Mouse (Mus musculus) limb, embryonic 12.5 days (tissue): ENCODE results near the gene Bricd5. TPM values are rescaled to one million over a fixed set of nuclear protein-coding genes. Genes with fewer than 3 reads are reported as not detected.

Experiments used
- ATAC-seq: fragments of 200-750 bp; cut with Nextera tagmentation; 2 replicates; pipeline ENCODE4 v1.8.0; 2017; ENCODE audit warnings: low read depth, moderate TSS enrichment; ENCODE audit not compliant: insufficient number of reproducible peaks, insufficient read depth, low FRiP score, low TSS enrichment
- H3K27ac ChIP-seq: fragments of 300-500 bp; sonication (generic); 2 replicates; pipeline ENCODE4 v1.5.1; 2016; ENCODE audit warnings: mild to moderate bottlenecking, moderate library complexity
- H3K27me3 ChIP-seq: fragments of 300-500 bp; sonication (generic); 2 replicates; pipeline ENCODE4 v1.6.1; 2016; ENCODE audit warnings: mild to moderate bottlenecking, moderate library complexity
- H3K36me3 ChIP-seq: fragments of 300-500 bp; sonication (generic); 2 replicates; pipeline ENCODE4 v1.6.1; 2016; ENCODE audit warnings: mild to moderate bottlenecking, moderate library complexity
- H3K4me1 ChIP-seq: fragments of 300-500 bp; sonication (generic); replicated peaks from 2 replicates; pipeline ENCODE4 v1.6.1; 2016
- H3K4me2 ChIP-seq: fragments of 300-500 bp; sonication (generic); 2 replicates; pipeline ENCODE4 v1.6.1; 2016; ENCODE audit warnings: mild to moderate bottlenecking, moderate library complexity
- H3K4me3 ChIP-seq: fragments of 300-500 bp; sonication (generic); replicated peaks from 2 replicates; pipeline ENCODE4 v1.5.1; 2016; ENCODE audit warnings: mild to moderate bottlenecking
- H3K9ac ChIP-seq: fragments of 300-500 bp; sonication (generic); replicated peaks from 2 replicates; pipeline ENCODE4 v1.6.1; 2016; ENCODE audit warnings: mild to moderate bottlenecking, moderate library complexity
- H3K9me3 ChIP-seq: fragments of 300-500 bp; sonication (generic); 2 replicates; pipeline ENCODE4 v1.6.1; 2016; ENCODE audit warnings: mild to moderate bottlenecking, moderate library complexity
- WGBS: fragments of 180-500 bp; shearing (Covaris S2); methylation state at CpG from one replicate; pipeline ENCODE4 v1.1.7; 2016; 5-methylcytosine and 5-hydroxymethylcytosine counted together
- polyA plus RNA-seq: library from polyadenylated mRNA; unstranded; fragments of >200 nt; fragmentation: Nextera tagmentation; extraction: Ambion mirVana; gene quantifications from 2 replicates; pipeline ENCODE4 v1.2.1, GENCODE M21; 2016

Gene Bricd5
- polyA plus RNA-seq, 1 experiment from 2014 or later, result not detected

GRCm38 (mm10) chr17:24488662-24489264 is 15.1 kb downstream of the Bricd5 start:
- H3K27me3 ChIP-seq, result peaks cover 37% of the 10 kb centered on the region
- H3K27ac ChIP-seq, result peak overlapping the region; percentile 35; the same call in 1 of the 2 replicates

GRCm38 (mm10) chr17:24489265-24490030 is 15.8 kb downstream of the Bricd5 start:
- 17% methylated on average over 19 of the region's 19 CpGs for WGBS
- peak overlapping the region; percentile 80 for H3K4me3 ChIP-seq
- peak overlapping the region; percentile 95 for H3K4me2 ChIP-seq
- H3K4me1 ChIP-seq, result peaks cover 21% of the 10 kb centered on the region
- H3K9me3 ChIP-seq, result no peaks in the 10 kb centered on the region
- H3K27ac ChIP-seq, result no peak overlapping the region
- H3K27me3 ChIP-seq, result peaks cover 37% of the 10 kb centered on the region
- 0 out of 2 replicates have a peak, but pooled peaks have one; percentile 7 for ATAC-seq
- no peaks in the 10 kb centered on the region for H3K36me3 ChIP-seq
- H3K9ac ChIP-seq, result peak overlapping the region; percentile 83

More at GRCm38 (mm10) chr17:24488662-24489264, 15.1 kb downstream of the Bricd5 start:
- Histone ChIP-seq H3K4me3 (peak overlapping the region; percentile 80), H3K9me3 (no peaks in the 10 kb centered on the region), H3K4me2 (peak overlapping the region; percentile 95), H3K4me1 (peaks cover 21% of the 10 kb centered on the region), H3K9ac (peak overlapping the region; percentile 83), H3K36me3 (no peaks in the 10 kb centered on the region)
- ATAC-seq, result 0 out of 2 replicates have a peak, but pooled peaks have one; percentile 54
- WGBS, result under 1% methylated on average over 63 of the region's 81 CpGs

DNA sequence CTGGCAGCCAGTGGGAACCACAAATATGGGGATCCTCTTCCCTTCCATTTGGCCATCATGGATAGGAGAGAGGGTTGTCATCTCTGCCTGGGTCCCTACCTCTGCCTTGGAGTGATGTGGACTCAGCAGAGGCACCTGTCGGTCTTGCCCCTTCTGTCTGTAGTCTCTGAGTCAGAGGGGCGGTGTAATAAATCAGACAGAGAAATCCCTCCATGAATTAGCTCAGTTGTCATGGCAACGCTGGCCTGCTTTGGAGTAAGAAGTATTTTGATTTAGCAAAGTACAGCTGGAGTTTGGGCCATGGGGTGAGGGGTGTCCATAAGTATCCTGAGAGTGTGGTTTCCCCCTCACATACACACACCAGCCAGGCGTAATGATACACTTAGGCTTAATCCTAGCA is 16.7 kb downstream of the Bricd5 start:
- Histone ChIP-seq H3K4me2 (no peak overlapping the region), H3K27ac (no peak overlapping the region), H3K4me1 (peaks cover 19% of the 10 kb centered on the region), H3K9ac (no peak overlapping the region), H3K9me3 (no peaks in the 10 kb centered on the region), H3K27me3 (peaks cover 37% of the 10 kb centered on the region), H3K36me3 (no peaks in the 10 kb centered on the region), H3K4me3 (no peak overlapping the region)
- 78% methylated on average over 4 of the region's 4 CpGs for WGBS
- ATAC-seq, result no peak

DNA sequence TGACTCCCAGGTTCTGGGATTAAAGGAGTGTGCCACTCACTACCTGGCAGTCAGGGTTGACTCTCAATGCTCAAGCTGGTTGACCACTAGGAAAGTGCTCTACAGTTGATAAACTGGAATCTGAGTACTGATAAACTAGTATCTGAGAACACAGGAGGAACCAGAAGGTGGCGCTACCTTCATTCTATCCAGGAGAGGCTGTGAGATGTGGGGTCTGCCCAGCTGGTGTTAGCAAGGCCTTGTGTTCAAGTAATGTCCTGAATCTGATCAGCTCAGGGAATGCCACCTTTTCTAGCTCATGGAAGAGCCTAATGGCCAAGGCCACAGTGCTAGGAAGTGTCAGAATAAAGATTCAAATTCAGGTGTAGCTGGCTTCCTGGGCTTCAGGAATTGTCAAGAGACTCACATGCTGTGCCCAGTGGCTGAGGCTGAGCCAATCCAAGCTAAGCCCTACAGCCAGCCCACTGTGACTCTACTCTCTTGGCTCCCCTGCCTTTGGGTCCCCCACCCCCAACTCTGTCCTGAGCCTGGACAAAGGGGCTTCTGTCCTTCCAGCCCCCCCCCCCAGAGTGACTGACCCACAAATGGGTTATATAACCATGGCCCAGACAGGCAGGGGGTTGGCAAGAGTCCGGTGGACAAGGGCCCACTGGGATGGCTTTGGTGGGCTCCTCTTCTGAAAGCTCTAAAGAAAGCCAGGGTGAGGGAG is 21.1 kb downstream of the Bricd5 start:
- Histone ChIP-seq H3K4me1 (0 out of 2 replicates have a peak, but pooled peaks cover 2% of the 10 kb centered on the region), H3K27me3 (peaks cover 12% of the 10 kb centered on the region), H3K4me3 (no peak overlapping the region), H3K4me2 (no peak overlapping the region), H3K36me3 (peaks cover 19% of the 10 kb centered on the region), H3K9me3 (no peaks in the 10 kb centered on the region), H3K27ac (no peak overlapping the region), H3K9ac (no peak overlapping the region)
- no peak for ATAC-seq
- 43% methylated on average over 2 of the region's 2 CpGs for WGBS

- Histone ChIP-seq H3K27me3 (peaks cover 5% of the 10 kb centered on the region), H3K9ac (no peak overlapping the region), H3K36me3 (peaks cover 23% of the 10 kb centered on the region), H3K27ac (no peak overlapping the region), H3K4me1 (0 out of 2 replicates have a peak, but pooled peaks cover 2% of the 10 kb centered on the region), H3K4me2 (no peak overlapping the region), H3K4me3 (no peak overlapping the region), H3K9me3 (no peaks in the 10 kb centered on the region)
- 86% methylated on average over 3 of the region's 3 CpGs for WGBS
- no peak for ATAC-seq
Measured at GRCm38 (mm10) chr17:24495443-24495842, 21.8 kb downstream of the Bricd5 start.

- WGBS, result 76% methylated on average over 1 of the region's 1 CpGs
- Histone ChIP-seq H3K36me3 (peaks cover 29% of the 10 kb centered on the region), H3K4me1 (0 out of 2 replicates have a peak, but pooled peaks cover 2% of the 10 kb centered on the region), H3K27me3 (peaks cover 1% of the 10 kb centered on the region; the same call in 1 of the 2 replicates), H3K9me3 (no peaks in the 10 kb centered on the region), H3K27ac (no peak overlapping the region), H3K4me3 (no peak overlapping the region), H3K4me2 (no peak overlapping the region), H3K9ac (no peak overlapping the region)
- no peak for ATAC-seq
Measured at GRCm38 (mm10) chr17:24496026-24496425, 22.3 kb downstream of the Bricd5 start.

- WGBS, result 37% methylated on average over 11 of the region's 11 CpGs
- H3K9me3 ChIP-seq, result no peaks in the 10 kb centered on the region
- no peak overlapping the region for H3K4me3 ChIP-seq
- 0 out of 2 replicates have a peak overlapping the region, but pooled peaks have one; percentile 8 for H3K9ac ChIP-seq
- ATAC-seq, result no peak
- H3K4me2 ChIP-seq, result no peak overlapping the region
- H3K4me1 ChIP-seq, result peaks cover 8% of the 10 kb centered on the region
- H3K27ac ChIP-seq, result no peak overlapping the region
- H3K36me3 ChIP-seq, result peaks cover 74% of the 10 kb centered on the region
- 0 out of 2 replicates have a peak, but pooled peaks cover 9% of the 10 kb centered on the region for H3K27me3 ChIP-seq
Measured at GRCm38 (mm10) chr17:24502208-24502607, 28.5 kb downstream of the Bricd5 start.

DNA sequence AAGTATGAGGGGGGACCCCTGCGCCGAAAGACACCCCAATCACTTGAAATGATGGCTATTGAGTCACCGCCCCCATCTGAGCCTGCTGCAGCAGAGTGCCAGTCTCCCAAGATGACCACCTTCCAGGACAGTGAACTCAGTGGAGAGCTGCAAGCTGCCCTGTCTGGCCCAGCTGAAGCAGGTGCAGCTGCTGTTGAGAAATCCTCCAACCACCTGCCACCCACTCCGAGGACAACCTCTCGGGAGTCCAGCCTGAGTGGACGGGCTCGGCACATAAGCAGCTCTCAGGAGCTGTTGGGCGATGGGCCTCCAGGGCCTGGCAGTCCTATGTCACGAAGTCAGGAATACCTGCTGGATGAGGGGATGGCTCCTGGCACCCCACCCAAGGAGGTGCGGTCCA is 30.4 kb downstream of the Bricd5 start:
- Histone ChIP-seq H3K4me1 (peaks cover 9% of the 10 kb centered on the region), H3K36me3 (peaks cover 84% of the 10 kb centered on the region), H3K4me3 (no peak overlapping the region), H3K4me2 (no peak overlapping the region), H3K9me3 (no peaks in the 10 kb centered on the region), H3K27me3 (0 out of 2 replicates have a peak, but pooled peaks cover 9% of the 10 kb centered on the region), H3K27ac (no peak overlapping the region), H3K9ac (no peak overlapping the region)
- ATAC-seq, result no peak
- 91% methylated on average over 10 of the region's 10 CpGs for WGBS

DNA sequence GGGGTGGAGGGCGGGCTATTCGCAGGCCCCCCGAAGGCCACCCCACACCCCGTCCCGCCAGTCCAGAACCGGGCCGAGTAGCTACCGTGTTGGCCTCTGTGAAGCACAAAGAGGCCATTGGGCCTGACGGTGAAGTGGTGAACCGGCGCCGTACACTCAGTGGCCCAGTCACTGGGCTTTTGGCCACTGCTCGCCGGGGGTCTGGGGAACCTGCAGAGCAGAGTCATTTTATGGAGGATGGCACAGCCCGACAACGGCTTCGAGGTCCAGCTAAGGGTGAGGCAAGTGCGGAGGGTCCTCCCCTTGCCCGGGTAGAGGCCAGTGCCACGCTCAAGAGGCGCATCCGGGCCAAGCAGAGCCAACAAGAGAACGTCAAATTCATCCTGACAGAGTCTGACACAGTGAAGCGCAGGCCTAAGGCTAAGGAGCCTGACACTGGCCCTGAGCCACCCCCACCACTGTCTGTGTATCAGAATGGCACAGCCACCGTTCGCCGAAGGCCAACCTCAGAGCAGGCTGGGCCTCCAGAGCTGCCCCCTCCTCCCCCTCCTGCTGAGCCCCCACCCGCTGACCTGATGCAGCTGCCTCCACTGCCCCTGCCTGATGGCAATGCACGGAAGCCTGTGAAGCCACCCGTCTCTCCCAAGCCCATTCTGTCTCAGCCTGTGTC is 31.7 kb downstream of the Bricd5 start:
- WGBS, result 89% methylated on average over 30 of the region's 30 CpGs
- Histone ChIP-seq H3K4me3 (no peak overlapping the region), H3K4me1 (peaks cover 9% of the 10 kb centered on the region), H3K9ac (no peak overlapping the region), H3K36me3 (peaks cover 87% of the 10 kb centered on the region), H3K27ac (no peak overlapping the region), H3K4me2 (no peak overlapping the region), H3K27me3 (0 out of 2 replicates have a peak, but pooled peaks cover 9% of the 10 kb centered on the region), H3K9me3 (no peaks in the 10 kb centered on the region)
- ATAC-seq, result no peak

- Histone ChIP-seq H3K4me3 (peak overlapping the region; percentile 18; the same call in 1 of the 2 replicates), H3K4me2 (peak overlapping the region; percentile 39), H3K9me3 (no peaks in the 10 kb centered on the region), H3K9ac (peak overlapping the region; percentile 47; the same call in 1 of the 2 replicates), H3K4me1 (peaks cover 9% of the 10 kb centered on the region), H3K27me3 (0 out of 2 replicates have a peak, but pooled peaks cover 9% of the 10 kb centered on the region), H3K36me3 (peaks cover 87% of the 10 kb centered on the region), H3K27ac (no peak overlapping the region)
- WGBS, result 30% methylated on average over 36 of the region's 36 CpGs
- ATAC-seq, result 0 out of 2 replicates have a peak, but pooled peaks have one; percentile 14
Measured at GRCm38 (mm10) chr17:24506332-24507070, 32.8 kb downstream of the Bricd5 start.
